Mouse (Mus musculus) liver, embryonic 14.5 days (tissue): ENCODE measurements around the gene Anapc1. TPM values are rescaled to one million over a fixed set of nuclear protein-coding genes. Genes with fewer than 3 reads are reported as not detected.

Source experiments
- ATAC-seq: fragments of 200-750 bp; cut with Nextera tagmentation; 2 replicates; pipeline ENCODE4 v1.8.0; 2017; ENCODE audit warnings: moderate number of reproducible peaks, mild to moderate bottlenecking, moderate library complexity; ENCODE audit not compliant: insufficient read depth
- DNase-seq, 3 experiments: peaks; one replicate each; pipeline ENCODE4 v3.0.0-alpha.2; 2012 to 2013; ENCODE audit warnings: low read depth in 3 of 3, low spot score in 3 of 3
- H3K27ac ChIP-seq: fragments of 300-500 bp; sonication (generic); 2 replicates; pipeline ENCODE4 v1.5.1; 2014; ENCODE audit warnings: moderate library complexity, mild to moderate bottlenecking, control low read depth, inconsistent platforms
- H3K27me3 ChIP-seq: fragments of 300-500 bp; sonication (generic); 2 replicates; pipeline ENCODE4 v1.6.1; 2014; ENCODE audit warnings: mild to moderate bottlenecking, low read length, moderate library complexity; ENCODE audit not compliant: control insufficient read depth, insufficient read depth
- H3K36me3 ChIP-seq: fragments of 300-500 bp; sonication (generic); replicated peaks from 2 replicates; pipeline ENCODE4 v1.6.1; 2014; ENCODE audit warnings: low read depth; ENCODE audit not compliant: control insufficient read depth, insufficient read depth
- H3K4me1 ChIP-seq, 2 experiments: fragments of 200-500 bp in 1 of 2; fragments of 300-500 bp in 1 of 2; sonication (generic) in 1 of 2; replicated peaks; 2 replicates each; pipeline ENCODE4 v1.6.1; 2012 to 2014; ENCODE audit warnings: antibody characterized with exemption in 1 of 2, inconsistent platforms in 1 of 2, low read length in 1 of 2; ENCODE audit not compliant: control insufficient read depth in 2 of 2, insufficient read depth in 2 of 2
- H3K4me2 ChIP-seq: fragments of 300-500 bp; sonication (generic); 2 replicates; pipeline ENCODE4 v1.6.1; 2014; ENCODE audit warnings: low read depth, mild to moderate bottlenecking, control low read depth, moderate library complexity
- H3K4me3 ChIP-seq, 2 experiments: fragments of 200-500 bp in 1 of 2; fragments of 300-500 bp in 1 of 2; sonication (generic) in 1 of 2; 2 replicates each; pipeline ENCODE4 v1.5.1; 2012 to 2014; ENCODE audit warnings: low read depth in 2 of 2, low read length in 2 of 2, mild to moderate bottlenecking in 2 of 2, control low read depth in 1 of 2, inconsistent platforms in 1 of 2, moderate library complexity in 1 of 2; ENCODE audit not compliant: insufficient read depth in 1 of 2
- H3K9ac ChIP-seq: fragments of 300-500 bp; sonication (generic); replicated peaks from 2 replicates; pipeline ENCODE4 v1.6.1; 2014; ENCODE audit warnings: mild to moderate bottlenecking, control low read depth, moderate library complexity
- H3K9me3 ChIP-seq: fragments of 300-500 bp; sonication (generic); 2 replicates; pipeline ENCODE4 v1.6.1; 2016; ENCODE audit warnings: low read length, mixed read lengths; ENCODE audit not compliant: control insufficient read depth
- CTCF ChIP-seq: IDR thresholded peaks from 2 replicates; pipeline ENCODE4 v1.5.1; 2016; ENCODE audit warnings: antibody characterized with exemption, low read depth, control low read depth
- EP300 ChIP-seq: IDR thresholded peaks from 2 replicates; pipeline ENCODE4 v1.6.1; 2016; ENCODE audit warnings: antibody characterized with exemption, low read depth
- WGBS: fragments of 180-500 bp; shearing (Covaris S2); extraction: QIAGEN DNeasy Blood & Tissue Kit; methylation state at CpG from one replicate; pipeline ENCODE4 v1.1.7; 2014; ENCODE audit not compliant: insufficient replicate concordance; 5-methylcytosine and 5-hydroxymethylcytosine counted together
- polyA plus RNA-seq, 2 experiments: library from polyadenylated mRNA; depleted of rRNA in 1 of 2; stranded (reverse) in 1 of 2; unstranded in 1 of 2; fragments of >200 nt; fragmentation: Nextera tagmentation in 1 of 2; extraction: Ambion mirVana in 1 of 2; gene quantifications; 2 replicates each; pipeline versions ENCODE4 v1.2.1 to v1.2.3; 2012 to 2014

Anapc1 gene
- polyA plus RNA-seq, 2 experiments, result 20.6 to 21.6 TPM

DNA sequence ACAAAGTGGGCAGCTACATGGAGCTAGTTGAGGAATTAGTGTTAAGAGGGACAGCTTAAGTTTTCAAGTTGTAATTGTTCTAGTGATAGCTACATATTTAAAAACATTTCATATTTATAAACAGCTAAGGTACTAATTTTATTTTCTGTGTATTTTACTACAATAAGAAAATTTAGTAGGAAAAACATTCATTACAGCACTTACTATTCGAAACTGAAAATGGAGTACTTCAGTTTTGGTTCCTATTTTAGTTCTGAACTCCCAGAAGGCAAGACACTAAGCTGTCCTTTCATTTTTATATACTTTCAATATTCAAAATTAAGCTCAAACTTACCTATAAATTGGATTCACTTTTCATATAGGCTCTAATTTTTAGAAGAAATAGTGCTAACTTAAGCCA is 66.6 kb downstream of the Anapc1 start:
- ATAC-seq, result no peak
- Histone ChIP-seq H3K36me3 (peaks cover 68% of the 10 kb centered on the region), H3K4me2 (no peak overlapping the region), H3K9ac (no peak overlapping the region), H3K9me3 (no peaks in the 10 kb centered on the region), H3K4me3 (no peak overlapping the region), H3K27ac (no peak overlapping the region), H3K27me3 (no peaks in the 10 kb centered on the region), H3K4me1 (no peaks in the 10 kb centered on the region)
- WGBS, result 86% methylated on average over 1 of the region's 1 CpGs
- no peak for DNase-seq
- TF ChIP-seq EP300 (no peak), CTCF (no peak)

GRCm38 (mm10) chr2:128615366-128615765 is 71.8 kb downstream of the Anapc1 start:
- no peaks in the 10 kb centered on the region for H3K9me3 ChIP-seq
- no peaks in the 10 kb centered on the region for H3K27me3 ChIP-seq
- WGBS, result 80% methylated on average over 4 of the region's 4 CpGs
- ATAC-seq (no peak), DNase-seq (no peak)
- peaks cover 0 to 11% of the 10 kb centered on the region in 2 experiments; a peak in 2 of 4 replicates for H3K4me1 ChIP-seq
- H3K9ac ChIP-seq, result no peak overlapping the region
- H3K4me2 ChIP-seq, result no peak overlapping the region
- H3K4me3 ChIP-seq, result no peak overlapping the region
- H3K27ac ChIP-seq, result no peak overlapping the region
- peaks cover 60% of the 10 kb centered on the region for H3K36me3 ChIP-seq
- TF ChIP-seq CTCF (no peak), EP300 (no peak)

DNA sequence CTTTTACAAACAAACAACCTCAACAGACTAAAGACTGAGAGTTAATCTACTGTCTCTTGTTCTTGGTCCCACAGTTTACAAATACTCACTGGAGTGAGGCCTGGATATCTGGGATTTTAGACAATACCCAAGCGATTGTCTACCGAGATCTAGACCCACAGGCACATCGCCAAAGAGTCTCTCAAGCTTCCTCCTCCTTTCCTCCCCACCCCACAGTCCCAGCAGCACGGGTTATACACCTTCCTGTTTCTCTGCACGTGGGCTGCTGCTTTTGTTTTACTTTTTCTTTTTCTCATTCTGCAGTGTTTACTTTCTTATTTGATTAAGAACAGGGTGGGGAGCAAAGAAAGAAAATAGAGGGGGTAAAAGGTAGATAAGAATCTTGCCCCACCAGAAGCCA is 73.8 kb downstream of the Anapc1 start:
- TF ChIP-seq EP300 (no peak), CTCF (no peak)
- Histone ChIP-seq H3K27ac (no peak overlapping the region), H3K27me3 (no peaks in the 10 kb centered on the region), H3K4me2 (no peak overlapping the region), H3K36me3 (peaks cover 44% of the 10 kb centered on the region), H3K9me3 (no peaks in the 10 kb centered on the region), H3K4me3 (no peak overlapping the region), H3K4me1 (peaks cover 0 to 13% of the 10 kb centered on the region in 2 experiments; a peak in 2 of 4 replicates), H3K9ac (no peak overlapping the region)
- ATAC-seq (no peak), DNase-seq (no peak)
- WGBS, result 49% methylated on average over 5 of the region's 5 CpGs

GRCm38 (mm10) chr2:128612275-128612674 is 74.9 kb downstream of the Anapc1 start:
- H3K4me2 ChIP-seq, result no peak overlapping the region
- DNase-seq (peak; percentile 28 to 32 (median 31)), ATAC-seq (peak; percentile 80)
- H3K27me3 ChIP-seq, result no peaks in the 10 kb centered on the region
- peaks cover 34% of the 10 kb centered on the region for H3K36me3 ChIP-seq
- no peaks in the 10 kb centered on the region for H3K9me3 ChIP-seq
- H3K4me3 ChIP-seq, result no peak overlapping the region
- H3K9ac ChIP-seq, result no peak overlapping the region
- TF ChIP-seq CTCF, result no peak
- TF ChIP-seq EP300, result no peak
- H3K27ac ChIP-seq, result no peak overlapping the region
- 67% methylated on average over 7 of the region's 7 CpGs for WGBS
- peaks cover 0 to 13% of the 10 kb centered on the region in 2 experiments; a peak in 2 of 4 replicates for H3K4me1 ChIP-seq

- no peak for TF ChIP-seq CTCF
- no peak for TF ChIP-seq EP300
- no peaks in the 10 kb centered on the region for H3K27me3 ChIP-seq
- H3K4me2 ChIP-seq, result no peak overlapping the region
- H3K9me3 ChIP-seq, result no peaks in the 10 kb centered on the region
- H3K36me3 ChIP-seq, result peaks cover 29% of the 10 kb centered on the region
- 80% methylated on average over 8 of the region's 8 CpGs for WGBS
- no peak for DNase-seq
- no peak overlapping the region for H3K9ac ChIP-seq
- H3K4me1 ChIP-seq, result peaks cover 0 to 13% of the 10 kb centered on the region in 2 experiments; a peak in 2 of 4 replicates
- no peak overlapping the region for H3K4me3 ChIP-seq
- no peak overlapping the region for H3K27ac ChIP-seq
- no peak for ATAC-seq
Measured at GRCm38 (mm10) chr2:128611178-128611577, 76.0 kb downstream of the Anapc1 start.
